Mouse (Mus musculus): ENCODE results near the gene Cped1.

DNA sequence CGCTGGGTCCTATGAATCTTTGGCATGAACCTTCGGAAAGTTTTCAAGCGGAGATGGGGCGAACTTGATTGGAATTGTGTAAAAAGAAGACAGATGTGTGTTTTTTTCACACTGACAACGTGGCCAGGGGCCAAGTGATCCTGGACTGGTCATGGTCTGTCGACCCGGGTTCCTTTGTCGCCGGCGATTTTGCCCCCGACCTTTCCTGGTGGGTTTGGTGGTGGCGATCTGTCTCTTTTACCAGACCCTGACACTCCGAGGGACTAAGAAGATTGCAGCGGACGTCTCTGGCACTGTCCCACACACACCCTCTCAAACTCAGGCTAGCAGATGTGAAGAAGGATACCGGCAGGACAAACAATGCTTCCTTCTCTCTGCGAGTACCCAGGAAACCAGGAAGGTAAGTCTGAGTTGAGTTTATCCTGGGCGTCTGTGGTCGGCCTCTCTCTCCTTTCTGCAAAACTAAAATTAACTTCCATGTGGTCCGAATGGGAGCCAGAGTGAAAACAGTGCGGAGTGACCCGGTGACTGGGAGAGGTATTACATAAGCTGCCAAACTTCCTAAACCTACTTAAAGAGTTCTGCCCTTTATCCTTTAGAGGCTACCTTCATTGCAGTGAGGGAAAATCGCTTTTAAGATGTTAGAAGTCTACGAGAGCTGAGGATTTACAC lies 1.1 kb downstream of the Cped1 start:
- TF ChIP-seq CTCF (IDR thresholded peaks at IDR 0.05; ENCODE audit: control insufficient read depth, insufficient read depth, insufficient replicate concordance, low read depth, low read length), result no peak
- no peak for TF ChIP-seq POLR2A (IDR thresholded peaks at IDR 0.05; ENCODE audit: control insufficient read depth, low read depth, low read length)
